Mouse (Mus musculus): ENCODE measurements around the gene Egfl8. TPM values are rescaled to one million over a fixed set of nuclear protein-coding genes. Genes with fewer than 3 reads are reported as not detected.

Egfl8 gene
- 13.0 and 15.5 TPM in 2 replicates for polyA plus RNA-seq (2016; fragmentation: Nextera tagmentation; extraction: Ambion mirVana)

DNA sequence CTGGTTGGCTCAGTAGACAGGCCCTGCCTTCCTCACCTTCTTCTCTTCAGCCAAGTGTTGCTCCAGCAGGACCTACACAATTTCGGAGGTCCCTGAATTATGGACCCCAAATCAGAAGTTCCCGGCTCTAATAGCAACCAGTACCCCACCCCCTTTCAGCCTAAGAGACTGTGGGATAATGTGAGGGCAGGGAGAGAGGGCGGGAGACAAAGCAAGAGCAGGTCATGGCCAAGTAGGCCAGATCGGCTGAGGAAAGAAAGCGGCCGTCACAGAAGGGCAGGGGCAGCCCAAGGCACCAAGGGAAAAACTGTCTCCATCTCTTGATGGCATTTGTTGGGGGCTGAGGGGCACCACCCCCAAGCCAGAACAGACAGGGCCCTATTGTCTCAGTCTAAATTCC is at the start of gene Egfl8:
Gene Egfl8, minus strand, starts transcription at position 101 of the 400 bp plus-strand sequence.
- H3K4me3 ChIP-seq, result peak within 1 kb of the TSS; percentile 5; the same call in 1 of the 2 replicates
- no peaks in the 10 kb centered on the region for H3K4me1 ChIP-seq
- H3K36me3 ChIP-seq, result peaks cover 57% of the 10 kb centered on the region
- 65% methylated on average over 6 of the region's 6 CpGs for WGBS
- H3K27ac ChIP-seq, result no peak within 1 kb of the TSS
- peak within 1 kb of the TSS; percentile 24; the same call in 1 of the 2 replicates for H3K4me2 ChIP-seq (replicated peaks)
- no peak within 1 kb of the TSS for H3K9ac ChIP-seq
- no peak for ATAC-seq (ENCODE audit: low FRiP score, low read depth)
- no peaks in the 10 kb centered on the region for H3K27me3 ChIP-seq (replicated peaks)
- H3K9me3 ChIP-seq, result no peaks in the 10 kb centered on the region

DNA sequence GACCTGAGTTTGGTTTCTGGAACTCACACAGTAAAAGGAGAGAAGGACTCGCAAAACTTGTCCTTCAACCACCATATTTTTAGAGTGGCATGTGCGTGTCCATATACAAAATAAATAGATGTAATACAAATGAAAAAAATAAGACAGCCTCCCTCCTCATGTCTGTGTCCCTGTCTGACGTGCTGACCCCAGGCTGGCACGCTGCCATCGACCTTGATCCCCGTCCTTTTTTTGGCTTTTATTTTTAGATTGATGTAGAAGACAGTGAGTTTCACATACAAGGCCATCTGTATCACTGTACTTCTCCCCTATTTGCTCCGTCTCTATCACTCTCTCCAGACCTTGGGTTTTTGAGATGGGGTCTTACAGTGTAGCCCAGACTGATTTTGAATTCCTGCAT is 48.7 kb upstream of the Egfl8 start:
- Histone ChIP-seq H3K4me2 (replicated peaks) (no peak overlapping the region), H3K9me3 (no peaks in the 10 kb centered on the region), H3K27ac (no peak overlapping the region), H3K27me3 (replicated peaks) (peaks cover 30% of the 10 kb centered on the region), H3K36me3 (no peaks in the 10 kb centered on the region), H3K4me1 (peaks cover 5% of the 10 kb centered on the region; the same call in 1 of the 2 replicates), H3K4me3 (no peak overlapping the region), H3K9ac (no peak overlapping the region)
- WGBS, result 84% methylated on average over 7 of the region's 7 CpGs
- ATAC-seq (ENCODE audit: low FRiP score, low read depth), result no peak

DNA sequence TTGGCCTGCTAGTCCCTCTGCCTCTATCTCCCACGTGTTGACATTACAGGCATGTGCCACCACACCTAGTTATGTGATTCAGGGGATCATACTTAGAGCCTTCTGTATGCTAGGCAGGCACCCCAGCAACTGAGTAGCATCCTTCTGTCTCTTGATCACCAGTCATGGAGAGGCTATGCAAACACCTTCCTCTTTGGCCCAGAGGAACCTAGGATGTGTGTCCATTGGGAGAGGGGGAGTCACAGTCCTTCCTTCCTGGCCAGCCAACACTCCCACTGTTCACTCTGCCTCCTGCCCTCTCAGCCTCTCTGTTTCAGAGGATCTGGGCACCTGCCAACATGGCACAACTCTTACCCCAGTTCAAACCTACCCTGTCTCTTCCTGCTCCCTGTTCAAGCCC is 47.8 kb upstream of the Egfl8 start:
- H3K9me3 ChIP-seq, result no peaks in the 10 kb centered on the region
- no peak overlapping the region for H3K27ac ChIP-seq
- ATAC-seq (ENCODE audit: low FRiP score, low read depth), result no peak
- H3K4me3 ChIP-seq, result no peak overlapping the region
- H3K9ac ChIP-seq, result no peak overlapping the region
- peaks cover 5% of the 10 kb centered on the region; the same call in 1 of the 2 replicates for H3K4me1 ChIP-seq
- H3K4me2 ChIP-seq (replicated peaks), result no peak overlapping the region
- peaks cover 30% of the 10 kb centered on the region for H3K27me3 ChIP-seq (replicated peaks)
- 51% methylated on average over 1 of the region's 1 CpGs for WGBS
- H3K36me3 ChIP-seq, result no peaks in the 10 kb centered on the region

DNA sequence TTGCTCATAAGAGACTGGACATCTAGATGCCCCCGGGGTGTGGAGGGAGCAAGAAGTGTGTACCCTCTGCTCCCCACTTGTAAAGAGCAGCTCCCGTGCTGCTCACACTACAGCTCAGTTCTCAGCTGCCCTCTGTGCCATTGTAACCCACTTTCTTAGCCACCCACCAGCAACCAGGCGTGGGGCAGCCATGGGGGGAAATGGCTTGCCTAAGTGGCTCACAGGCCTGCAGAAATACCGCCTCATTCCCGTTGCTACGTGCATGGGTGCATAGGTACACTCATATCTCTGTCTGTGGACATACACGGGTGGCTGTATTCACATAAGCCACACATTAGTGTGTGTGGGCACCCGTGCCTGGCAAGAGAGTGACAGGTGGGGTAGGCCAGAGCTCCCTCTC is 47.2 kb upstream of the Egfl8 start:
- WGBS, result 80% methylated on average over 8 of the region's 8 CpGs
- ATAC-seq (ENCODE audit: low FRiP score, low read depth), result no peak
- H3K27ac ChIP-seq, result no peak overlapping the region
- no peaks in the 10 kb centered on the region for H3K9me3 ChIP-seq
- H3K36me3 ChIP-seq, result no peaks in the 10 kb centered on the region
- peaks cover 30% of the 10 kb centered on the region for H3K27me3 ChIP-seq (replicated peaks)
- peaks cover 5% of the 10 kb centered on the region; the same call in 1 of the 2 replicates for H3K4me1 ChIP-seq
- H3K9ac ChIP-seq, result no peak overlapping the region
- H3K4me2 ChIP-seq (replicated peaks), result no peak overlapping the region
- H3K4me3 ChIP-seq, result no peak overlapping the region

DNA sequence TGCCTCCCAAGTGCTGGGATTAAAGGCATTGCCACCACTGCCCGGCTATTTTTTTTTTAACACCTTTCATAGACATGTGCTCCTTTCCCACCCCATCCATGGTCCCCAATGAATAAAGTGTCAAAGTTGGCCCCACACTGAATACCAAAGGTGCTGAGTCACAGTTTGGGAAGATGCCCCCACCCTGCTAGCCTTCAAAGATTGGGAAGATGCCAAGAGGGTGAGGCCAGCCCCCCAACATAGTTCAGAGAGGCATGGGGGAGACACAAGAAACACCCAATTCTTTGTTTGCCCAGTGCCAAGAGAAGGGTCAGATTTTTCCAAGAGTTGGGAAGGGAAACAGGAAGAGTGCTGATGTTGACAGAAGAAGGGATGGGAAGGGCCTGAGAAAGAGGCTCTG is 46.7 kb upstream of the Egfl8 start:
- Histone ChIP-seq H3K27ac (no peak overlapping the region), H3K4me1 (peaks cover 5% of the 10 kb centered on the region; the same call in 1 of the 2 replicates), H3K36me3 (no peaks in the 10 kb centered on the region), H3K27me3 (replicated peaks) (peaks cover 30% of the 10 kb centered on the region), H3K4me2 (replicated peaks) (no peak overlapping the region), H3K9me3 (no peaks in the 10 kb centered on the region), H3K9ac (no peak overlapping the region), H3K4me3 (no peak overlapping the region)
- no peak for ATAC-seq (ENCODE audit: low FRiP score, low read depth)
- 78% methylated on average over 1 of the region's 1 CpGs for WGBS

DNA sequence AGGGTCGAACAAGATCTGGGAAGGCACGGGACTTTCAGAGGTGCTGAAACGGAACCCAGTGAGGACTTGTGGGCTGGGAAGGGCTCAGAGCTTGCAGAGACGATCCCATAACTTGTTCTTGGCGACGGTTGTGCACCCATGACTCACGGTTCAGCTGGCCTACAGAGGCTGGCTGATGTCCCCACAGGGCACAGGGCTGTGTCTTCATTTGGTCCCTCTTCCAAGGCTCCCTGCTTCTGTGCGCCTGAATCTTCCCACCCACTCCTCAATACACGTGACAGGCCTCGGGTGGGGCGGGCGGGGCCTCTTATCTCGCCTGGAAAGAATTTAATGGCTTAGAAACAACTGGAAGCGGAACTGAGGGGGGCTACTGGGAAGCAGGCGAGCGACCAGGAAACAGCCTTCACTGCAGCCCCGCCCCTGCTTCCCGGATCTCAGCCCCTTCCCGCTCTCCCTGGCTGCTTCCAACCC is 45.4 kb upstream of the Egfl8 start:
- no peak overlapping the region for H3K4me3 ChIP-seq
- no peaks in the 10 kb centered on the region for H3K9me3 ChIP-seq
- H3K27ac ChIP-seq, result no peak overlapping the region
- peak overlapping the region; percentile 40 for H3K4me2 ChIP-seq (replicated peaks)
- 15% methylated on average over 19 of the region's 19 CpGs for WGBS
- H3K9ac ChIP-seq, result no peak overlapping the region
- H3K4me1 ChIP-seq, result peaks cover 5% of the 10 kb centered on the region; the same call in 1 of the 2 replicates
- peaks cover 30% of the 10 kb centered on the region for H3K27me3 ChIP-seq (replicated peaks)
- no peak for ATAC-seq (ENCODE audit: low FRiP score, low read depth)
- H3K36me3 ChIP-seq, result no peaks in the 10 kb centered on the region

DNA sequence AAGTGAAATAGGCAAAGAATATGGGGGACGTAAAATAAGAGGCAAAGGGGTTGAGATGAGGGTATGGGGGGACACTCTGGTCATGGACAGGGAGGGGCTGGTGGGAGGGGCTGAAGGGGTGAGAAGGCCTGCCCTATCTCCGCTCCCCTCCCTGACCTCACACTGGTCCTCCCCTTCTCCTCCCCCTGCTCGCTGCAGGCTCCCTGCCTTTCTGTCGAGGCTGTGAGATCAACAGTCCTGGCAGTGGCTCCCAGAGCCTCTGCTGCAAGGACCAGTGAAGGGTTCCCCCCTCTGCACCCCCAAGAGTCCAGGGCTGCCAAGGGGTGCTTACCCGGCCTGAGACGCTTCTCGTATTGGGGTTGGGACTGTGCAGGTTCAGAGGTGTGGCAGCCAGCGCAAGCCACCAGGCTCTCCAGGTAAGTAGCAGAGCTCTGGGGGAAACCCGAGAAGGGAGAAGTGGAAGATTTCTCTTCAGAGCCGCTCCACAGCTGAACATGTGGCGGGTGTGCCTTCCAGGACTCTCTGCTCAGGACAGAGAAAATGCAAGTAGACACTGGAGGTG is 44.6 kb upstream of the Egfl8 start:
- no peak overlapping the region for H3K4me3 ChIP-seq
- peaks cover 30% of the 10 kb centered on the region for H3K27me3 ChIP-seq (replicated peaks)
- H3K4me2 ChIP-seq (replicated peaks), result no peak overlapping the region
- no peaks in the 10 kb centered on the region for H3K9me3 ChIP-seq
- ATAC-seq (ENCODE audit: low FRiP score, low read depth), result no peak
- WGBS, result 41% methylated on average over 10 of the region's 11 CpGs
- H3K27ac ChIP-seq, result no peak overlapping the region
- peaks cover 5% of the 10 kb centered on the region for H3K4me1 ChIP-seq
- H3K36me3 ChIP-seq, result 0 out of 2 replicates have a peak, but pooled peaks cover 1% of the 10 kb centered on the region
- no peak overlapping the region for H3K9ac ChIP-seq

DNA sequence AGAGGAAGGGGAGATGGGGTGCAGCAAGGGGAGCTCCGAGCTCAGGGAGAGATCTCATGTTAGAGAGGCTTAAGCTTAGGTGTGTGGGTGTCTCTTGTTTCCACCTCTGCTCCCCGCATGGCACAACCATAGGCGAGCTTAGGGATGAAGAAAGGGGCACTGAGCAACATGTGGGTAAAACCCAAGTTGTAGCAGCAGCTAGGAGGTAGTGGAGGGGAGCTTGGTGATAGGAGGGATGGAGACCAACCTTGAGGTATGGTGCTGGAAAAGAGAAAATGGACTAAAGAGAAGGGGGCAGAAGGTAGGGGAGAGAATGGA is 44.1 kb upstream of the Egfl8 start:
- H3K9me3 ChIP-seq, result no peaks in the 10 kb centered on the region
- no peak overlapping the region for H3K4me3 ChIP-seq
- H3K27me3 ChIP-seq (replicated peaks), result peaks cover 30% of the 10 kb centered on the region
- H3K9ac ChIP-seq, result no peak overlapping the region
- no peak for ATAC-seq (ENCODE audit: low FRiP score, low read depth)
- H3K4me1 ChIP-seq, result peaks cover 5% of the 10 kb centered on the region
- 64% methylated on average over 3 of the region's 3 CpGs for WGBS
- H3K27ac ChIP-seq, result no peak overlapping the region
- peaks cover 6% of the 10 kb centered on the region; the same call in 1 of the 2 replicates for H3K36me3 ChIP-seq
- no peak overlapping the region for H3K4me2 ChIP-seq (replicated peaks)

DNA sequence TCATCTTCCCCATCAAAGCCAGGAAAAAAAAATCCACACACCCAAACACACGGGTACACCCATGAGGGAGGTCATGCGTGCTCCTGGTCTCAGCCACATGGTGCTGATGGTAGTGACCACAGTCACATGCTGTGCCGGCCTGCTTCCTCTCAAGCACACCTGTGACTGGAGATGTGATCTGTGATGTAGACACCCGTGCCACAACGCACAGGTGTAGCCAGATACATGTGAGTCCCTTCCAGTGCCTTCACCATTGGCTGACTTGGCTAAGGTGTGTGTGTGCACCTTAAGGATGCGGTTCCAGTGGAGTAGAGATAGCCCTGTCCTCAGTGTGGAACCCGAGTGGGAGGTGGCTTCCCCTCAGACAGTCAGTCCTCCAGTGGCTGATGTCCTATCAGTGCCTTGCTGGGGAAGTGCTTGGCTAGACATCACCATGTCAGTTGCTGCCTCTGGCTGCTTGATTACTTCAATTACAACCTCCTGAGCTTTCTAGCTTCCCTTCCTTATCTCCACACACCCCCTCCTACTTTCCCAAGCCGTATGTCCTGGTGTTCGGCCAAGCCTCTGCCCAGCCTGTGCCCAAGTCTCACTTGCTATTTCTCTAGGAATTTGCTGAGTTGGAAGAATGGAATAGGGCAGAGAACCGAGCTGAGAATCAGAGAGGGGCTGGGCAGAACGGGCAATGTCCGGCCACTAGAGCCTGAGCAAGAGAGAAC is 43.6 kb upstream of the Egfl8 start:
- no peaks in the 10 kb centered on the region for H3K9me3 ChIP-seq
- ATAC-seq (ENCODE audit: low FRiP score, low read depth), result no peak
- H3K4me3 ChIP-seq, result no peak overlapping the region
- WGBS, result 73% methylated on average over 12 of the region's 12 CpGs
- no peak overlapping the region for H3K9ac ChIP-seq
- H3K36me3 ChIP-seq, result peaks cover 11% of the 10 kb centered on the region; the same call in 1 of the 2 replicates
- H3K27me3 ChIP-seq (replicated peaks), result peaks cover 30% of the 10 kb centered on the region
- H3K4me1 ChIP-seq, result peaks cover 5% of the 10 kb centered on the region
- no peak overlapping the region for H3K27ac ChIP-seq
- H3K4me2 ChIP-seq (replicated peaks), result no peak overlapping the region

DNA sequence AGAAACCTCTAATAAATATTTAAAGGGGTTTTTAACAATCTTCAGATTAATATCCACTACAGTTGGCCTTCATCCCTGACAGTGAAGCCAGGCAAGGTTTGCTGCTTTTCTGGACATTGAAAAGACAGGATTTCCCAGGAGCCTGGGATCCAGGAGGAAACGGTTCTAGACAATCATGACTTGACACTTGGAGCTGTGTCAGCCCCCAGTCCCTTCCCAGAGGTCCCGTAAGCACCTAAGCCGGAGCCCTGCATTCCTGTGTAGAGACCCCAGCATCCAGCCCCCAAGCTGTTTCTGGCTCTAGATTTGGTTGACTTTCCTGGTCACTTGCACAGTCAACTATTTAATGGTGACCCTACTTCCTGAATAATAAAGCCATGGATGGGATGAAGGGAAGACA is 42.8 kb upstream of the Egfl8 start:
- H3K9me3 ChIP-seq, result no peaks in the 10 kb centered on the region
- no peak overlapping the region for H3K27ac ChIP-seq
- H3K27me3 ChIP-seq (replicated peaks), result peaks cover 30% of the 10 kb centered on the region
- peaks cover 18% of the 10 kb centered on the region for H3K36me3 ChIP-seq
- no peak overlapping the region for H3K4me3 ChIP-seq
- ATAC-seq (ENCODE audit: low FRiP score, low read depth), result no peak
- H3K9ac ChIP-seq, result no peak overlapping the region
- H3K4me1 ChIP-seq, result peaks cover 5% of the 10 kb centered on the region
- H3K4me2 ChIP-seq (replicated peaks), result no peak overlapping the region
- WGBS, result 82% methylated on average over 3 of the region's 3 CpGs

DNA sequence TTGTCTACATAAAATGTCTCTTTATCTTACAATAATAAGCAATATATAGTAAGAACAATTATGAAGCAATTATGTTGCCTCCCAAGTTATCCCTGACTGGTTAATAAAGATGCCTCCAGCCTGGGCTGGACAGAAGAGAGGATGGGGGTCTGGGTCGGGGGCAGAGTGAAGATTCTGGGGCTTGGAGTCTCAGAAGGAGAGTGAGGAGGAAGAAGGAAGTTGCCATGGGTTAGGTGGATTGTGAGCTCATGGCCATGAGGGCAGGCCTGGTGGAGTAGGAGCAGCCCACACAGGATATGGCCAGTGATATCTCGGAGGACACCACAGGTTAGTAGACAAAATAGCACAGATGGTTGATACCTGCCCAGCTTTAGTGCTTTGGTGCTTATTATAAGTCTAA is 42.4 kb upstream of the Egfl8 start:
- Histone ChIP-seq H3K9me3 (no peaks in the 10 kb centered on the region), H3K4me3 (no peak overlapping the region), H3K9ac (no peak overlapping the region), H3K4me1 (peaks cover 5% of the 10 kb centered on the region), H3K4me2 (replicated peaks) (no peak overlapping the region), H3K27me3 (replicated peaks) (peaks cover 29% of the 10 kb centered on the region), H3K27ac (no peak overlapping the region), H3K36me3 (peaks cover 22% of the 10 kb centered on the region)
- no peak for ATAC-seq (ENCODE audit: low FRiP score, low read depth)
- WGBS, result 80% methylated on average over 2 of the region's 2 CpGs

DNA sequence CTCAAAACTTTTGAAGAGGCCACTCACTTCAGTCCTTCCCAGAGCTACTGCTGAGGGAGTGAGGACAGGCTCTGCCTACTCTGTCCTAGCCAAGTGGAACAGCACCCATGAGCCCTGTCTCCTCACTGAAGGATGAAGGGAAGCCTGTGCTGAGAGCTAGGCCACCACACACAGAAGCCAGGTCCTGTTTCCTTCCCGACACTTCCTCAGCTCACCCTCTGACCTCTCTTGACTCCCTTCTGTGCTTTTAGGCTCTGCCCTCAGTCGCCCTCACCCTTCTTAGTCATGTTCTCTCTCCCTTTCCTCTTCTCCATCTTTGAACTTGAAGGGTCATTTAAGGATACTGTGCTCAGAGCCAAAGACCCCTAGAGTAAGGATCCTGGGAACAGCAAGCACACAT is 41.5 kb upstream of the Egfl8 start:
- H3K4me3 ChIP-seq, result no peak overlapping the region
- no peak for ATAC-seq (ENCODE audit: low FRiP score, low read depth)
- H3K4me2 ChIP-seq (replicated peaks), result no peak overlapping the region
- H3K4me1 ChIP-seq, result peaks cover 5% of the 10 kb centered on the region
- H3K9ac ChIP-seq, result no peak overlapping the region
- H3K36me3 ChIP-seq, result peaks cover 31% of the 10 kb centered on the region
- no peaks in the 10 kb centered on the region for H3K9me3 ChIP-seq
- 43% methylated on average over 2 of the region's 2 CpGs for WGBS
- no peak overlapping the region for H3K27ac ChIP-seq
- peaks cover 25% of the 10 kb centered on the region for H3K27me3 ChIP-seq (replicated peaks)

All from neural tube, embryonic 12.5 days (tissue).